Mouse (Mus musculus) embryonic facial prominence, embryonic 14.5 days (tissue): ENCODE results near the gene Tmem259. TPM values are rescaled to one million over a fixed set of nuclear protein-coding genes. Genes with fewer than 3 reads are reported as not detected.

ENCODE experiments used
- ATAC-seq: fragments of 200-750 bp; cut with Nextera tagmentation; 2 replicates; pipeline ENCODE4 v1.8.0; 2017; ENCODE audit warnings: low read depth, moderate number of reproducible peaks, moderate TSS enrichment
- DNase-seq: peaks from one replicate; pipeline ENCODE4 v3.0.0-alpha.2; 2015; ENCODE audit warnings: low spot score
- H3K27ac ChIP-seq: fragments of 300-500 bp; sonication (generic); replicated peaks from 2 replicates; pipeline ENCODE4 v1.5.1; 2014; ENCODE audit warnings: low read depth, mild to moderate bottlenecking, low read length, moderate library complexity
- H3K27me3 ChIP-seq: fragments of 300-500 bp; sonication (generic); replicated peaks from 2 replicates; pipeline ENCODE4 v1.6.1; 2014; ENCODE audit warnings: low read length; ENCODE audit not compliant: control insufficient read depth, insufficient read depth
- H3K36me3 ChIP-seq: fragments of 300-500 bp; sonication (generic); 2 replicates; pipeline ENCODE4 v1.6.1; 2014; ENCODE audit warnings: low read length, mixed read lengths; ENCODE audit not compliant: control insufficient read depth, insufficient read depth
- H3K4me1 ChIP-seq: fragments of 300-500 bp; sonication (generic); 2 replicates; pipeline ENCODE4 v1.6.1; 2014; ENCODE audit warnings: antibody characterized with exemption, low read length; ENCODE audit not compliant: control insufficient read depth, insufficient read depth
- H3K4me2 ChIP-seq: fragments of 300-500 bp; sonication (generic); 2 replicates; pipeline ENCODE4 v1.6.1; 2014; ENCODE audit warnings: low read depth, mild to moderate bottlenecking, low read length, moderate library complexity, mixed read lengths
- H3K4me3 ChIP-seq: fragments of 300-500 bp; sonication (generic); 2 replicates; pipeline ENCODE4 v1.5.1; 2014; ENCODE audit warnings: low read depth, mild to moderate bottlenecking, low read length
- H3K9ac ChIP-seq: fragments of 300-500 bp; sonication (generic); 2 replicates; pipeline ENCODE4 v1.6.1; 2014; ENCODE audit warnings: low read depth, mild to moderate bottlenecking, low read length, moderate library complexity, mixed read lengths
- H3K9me3 ChIP-seq: fragments of 300-500 bp; sonication (generic); 2 replicates; pipeline ENCODE4 v1.6.1; 2016; ENCODE audit warnings: low read length; ENCODE audit not compliant: control insufficient read depth
- WGBS: fragments of 180-500 bp; shearing (Covaris S2); extraction: QIAGEN DNeasy Blood & Tissue Kit; methylation state at CpG from one replicate; pipeline ENCODE4 v1.1.7; 2014; 5-methylcytosine and 5-hydroxymethylcytosine counted together
- polyA plus RNA-seq: library from polyadenylated mRNA; unstranded; fragments of >200 nt; fragmentation: Nextera tagmentation; extraction: Ambion mirVana; gene quantifications from 2 replicates; pipeline ENCODE4 v1.2.1, GENCODE M21; 2014

Tmem259 gene
- polyA plus RNA-seq, 1 experiment from 2014 or later: 22.3 TPM

DNA sequence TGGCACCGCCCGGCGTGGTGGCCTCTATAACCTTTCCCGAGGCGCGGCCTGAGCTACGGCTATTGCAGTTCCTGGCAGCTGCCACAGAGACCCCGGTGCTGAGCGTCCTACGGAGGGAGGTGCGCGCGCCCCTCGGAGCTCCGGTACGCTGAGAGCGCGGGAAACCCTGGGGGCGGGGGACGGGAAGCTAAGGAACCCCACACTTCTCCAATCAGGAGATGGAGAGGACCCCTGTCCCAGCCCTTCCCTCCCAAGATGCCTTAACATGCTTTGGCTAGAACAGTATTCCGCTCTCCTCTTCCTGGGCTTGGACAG, 13.0 kb downstream of the Tmem259 start:
- 1% methylated on average over 15 of the region's 21 CpGs for WGBS
- H3K4me1 ChIP-seq: no peaks in the 10 kb centered on the region
- no peak overlapping the region for H3K27ac ChIP-seq
- H3K4me3 ChIP-seq: peak overlapping the region; percentile 54
- peak overlapping the region; percentile 76 for H3K9ac ChIP-seq
- 0 out of 2 replicates have a peak, but pooled peaks cover 13% of the 10 kb centered on the region for H3K27me3 ChIP-seq
- peaks cover 49% of the 10 kb centered on the region for H3K36me3 ChIP-seq
- DNase-seq (peak; percentile 63), ATAC-seq (peak; percentile 34)
- H3K9me3 ChIP-seq: no peaks in the 10 kb centered on the region
- H3K4me2 ChIP-seq: peak overlapping the region; percentile 96

DNA sequence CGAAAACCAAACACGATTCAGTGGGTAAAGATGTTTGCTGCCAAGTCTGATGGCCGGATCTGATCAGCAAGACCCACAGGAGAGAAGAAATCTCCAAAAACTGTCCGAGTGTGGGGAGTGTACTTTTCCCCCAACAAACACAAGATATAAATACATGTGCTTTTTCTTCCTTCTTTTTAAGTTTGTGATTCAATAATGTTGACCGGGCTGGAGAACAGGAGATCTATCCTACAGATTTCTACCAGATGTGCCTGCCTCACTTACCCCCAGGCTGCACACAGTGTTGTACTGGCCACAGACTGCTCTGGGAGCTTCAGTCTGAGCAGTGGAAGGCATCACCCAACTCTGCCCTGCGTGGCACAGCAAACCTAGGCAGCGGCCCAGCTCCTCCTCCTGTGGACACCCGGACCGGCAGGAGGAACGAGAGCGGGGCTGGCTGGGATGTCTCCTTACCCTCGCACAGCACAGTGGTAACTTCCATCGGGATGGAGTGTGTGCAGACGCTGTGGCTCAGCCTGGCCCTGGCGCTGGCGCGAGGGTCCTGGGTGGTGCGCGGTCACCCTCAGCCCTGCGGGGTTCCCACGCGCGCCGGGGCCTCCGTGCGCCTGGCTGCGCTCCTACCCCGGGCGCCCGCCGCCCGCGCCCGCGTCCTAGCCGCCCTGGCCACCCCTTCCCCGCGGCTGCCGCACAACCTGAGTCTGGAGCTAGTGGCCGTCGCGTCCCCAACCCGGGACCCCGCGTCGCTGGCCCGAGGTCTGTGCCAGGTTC, 13.5 kb downstream of the Tmem259 start, which contains the start of gene Grin3b:
Gene Grin3b, plus strand, starts transcription at position 301 of the 768 bp plus-strand sequence.
- Histone ChIP-seq H3K27me3 (0 out of 2 replicates have a peak, but pooled peaks cover 13% of the 10 kb centered on the region), H3K36me3 (peaks cover 49% of the 10 kb centered on the region), H3K4me2 (peak within 1 kb of the TSS; percentile 96), H3K27ac (no peak within 1 kb of the TSS; the same call in 1 of the 2 replicates), H3K4me1 (no peaks in the 10 kb centered on the region), H3K9me3 (no peaks in the 10 kb centered on the region), H3K9ac (peak within 1 kb of the TSS; percentile 76), H3K4me3 (peak within 1 kb of the TSS; percentile 54)
- 6% methylated on average over 24 of the region's 47 CpGs for WGBS
- DNase-seq (no peak), ATAC-seq (peak; percentile 23)

DNA sequence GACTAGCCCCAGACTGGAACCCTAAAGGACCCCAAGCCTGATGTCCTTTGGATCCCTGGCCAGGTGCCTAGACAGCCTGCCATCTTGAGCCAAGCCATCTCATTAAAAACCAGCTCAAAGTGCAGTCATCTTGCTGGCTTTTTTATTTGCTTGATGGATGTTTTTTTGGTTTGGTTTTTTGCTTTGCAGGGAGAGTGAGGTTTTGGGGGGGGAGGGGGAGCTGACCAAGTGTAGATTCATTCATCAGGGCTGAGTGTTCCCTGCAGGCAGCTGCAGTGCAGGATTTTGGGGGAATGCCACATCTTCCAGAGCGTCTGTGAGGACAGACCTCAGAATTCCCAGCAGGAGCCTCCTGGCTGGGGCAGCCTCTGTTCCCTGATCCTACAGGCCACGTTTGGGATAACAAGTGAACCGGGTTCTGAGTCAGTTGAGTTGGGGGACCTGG, 15.0 kb downstream of the Tmem259 start:
- no peaks in the 10 kb centered on the region for H3K4me1 ChIP-seq
- no peak overlapping the region for H3K9ac ChIP-seq
- 13% methylated on average over 3 of the region's 3 CpGs for WGBS
- no peak overlapping the region for H3K4me3 ChIP-seq
- peaks cover 50% of the 10 kb centered on the region for H3K36me3 ChIP-seq
- H3K27me3 ChIP-seq: 0 out of 2 replicates have a peak, but pooled peaks cover 13% of the 10 kb centered on the region
- ATAC-seq (no peak), DNase-seq (no peak)
- H3K4me2 ChIP-seq: no peak overlapping the region
- no peak overlapping the region for H3K27ac ChIP-seq
- H3K9me3 ChIP-seq: no peaks in the 10 kb centered on the region

DNA sequence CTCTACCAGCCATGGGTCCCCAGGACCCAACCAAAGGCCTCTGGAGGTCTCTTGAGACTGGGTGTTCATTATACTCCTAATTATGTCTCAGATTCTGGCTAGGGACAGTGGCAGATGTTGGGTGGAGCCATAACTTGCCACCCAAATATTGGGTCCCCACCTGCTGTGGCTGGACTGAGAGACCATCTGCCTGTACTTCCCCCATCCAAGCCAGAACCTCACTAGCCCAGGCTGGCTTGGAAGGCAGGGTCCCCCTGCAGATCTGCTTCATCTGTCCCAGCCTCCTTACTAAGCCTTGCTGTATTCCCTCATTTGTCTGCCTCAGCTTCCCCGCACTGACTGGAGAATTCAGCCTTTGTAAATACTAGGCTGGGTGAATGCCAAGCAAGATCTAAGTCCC, 15.9 kb downstream of the Tmem259 start:
- peaks cover 53% of the 10 kb centered on the region for H3K36me3 ChIP-seq

DNA sequence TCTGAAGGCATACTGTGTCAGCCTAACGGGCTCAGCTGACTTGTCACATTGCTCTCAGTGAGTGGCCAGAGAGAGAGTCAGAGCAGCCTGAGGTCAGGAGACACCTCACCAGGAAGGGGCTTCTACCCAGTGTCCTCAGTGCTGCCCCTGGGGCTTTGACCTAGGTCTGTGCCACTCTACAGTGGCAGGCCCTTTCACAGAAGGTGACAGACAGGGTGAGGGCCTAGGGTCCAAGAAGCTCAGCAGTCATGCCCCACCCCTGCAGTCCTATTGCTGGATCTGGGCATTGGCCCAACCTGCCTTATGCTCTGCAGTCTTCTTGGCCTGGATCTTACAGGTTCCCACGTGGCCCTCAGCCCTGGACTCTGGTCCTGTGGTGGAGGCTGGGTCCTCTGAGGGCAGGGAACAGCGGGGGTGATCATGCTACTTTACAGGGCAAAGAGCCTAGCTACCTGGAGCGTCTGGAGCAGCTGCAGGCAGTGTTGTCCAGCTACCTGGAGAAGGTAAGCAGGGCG, 17.2 kb downstream of the Tmem259 start:
- H3K4me2 ChIP-seq: no peak overlapping the region
- 0 out of 2 replicates have a peak, but pooled peaks cover 8% of the 10 kb centered on the region for H3K27me3 ChIP-seq
- WGBS: 94% methylated on average over 5 of the region's 5 CpGs
- no peaks in the 10 kb centered on the region for H3K4me1 ChIP-seq
- ATAC-seq (no peak), DNase-seq (no peak)
- no peaks in the 10 kb centered on the region for H3K9me3 ChIP-seq
- no peak overlapping the region for H3K4me3 ChIP-seq
- H3K9ac ChIP-seq: no peak overlapping the region
- H3K27ac ChIP-seq: no peak overlapping the region
- H3K36me3 ChIP-seq: peaks cover 62% of the 10 kb centered on the region

More for the DNA sequence above, 15.9 kb downstream of the Tmem259 start:
- H3K4me1 ChIP-seq: no peaks in the 10 kb centered on the region
- H3K4me2 ChIP-seq: no peak overlapping the region
- DNase-seq: no peak
- H3K4me3 ChIP-seq: no peak overlapping the region
- H3K27me3 ChIP-seq: 0 out of 2 replicates have a peak, but pooled peaks cover 10% of the 10 kb centered on the region
- no peak overlapping the region for H3K27ac ChIP-seq
- no peaks in the 10 kb centered on the region for H3K9me3 ChIP-seq
- WGBS: 77% methylated on average over 1 of the region's 1 CpGs
- no peak for ATAC-seq
- no peak overlapping the region for H3K9ac ChIP-seq

DNA sequence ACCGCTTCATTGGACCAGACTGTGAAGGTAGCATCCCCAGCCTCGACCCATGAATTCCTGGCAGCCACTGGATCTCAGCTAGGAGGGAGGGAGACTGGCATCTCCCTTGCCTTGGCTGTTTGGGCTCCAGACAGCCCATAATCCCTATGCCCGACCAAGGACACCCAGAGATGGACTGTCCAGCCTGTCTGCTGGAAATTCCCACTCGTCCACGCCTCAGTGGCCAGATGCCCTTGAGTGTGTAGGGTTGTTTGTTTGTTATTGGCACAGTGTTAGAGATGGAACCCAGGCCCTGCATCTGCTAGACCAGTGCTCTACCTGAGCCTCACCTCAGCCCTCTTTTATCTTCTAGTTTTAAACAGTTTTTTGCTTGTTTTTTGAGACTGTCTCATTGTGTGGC, 18.8 kb downstream of the Tmem259 start:
- no peaks in the 10 kb centered on the region for H3K27me3 ChIP-seq
- H3K9me3 ChIP-seq: no peaks in the 10 kb centered on the region
- DNase-seq (no peak), ATAC-seq (no peak)
- WGBS: 88% methylated on average over 4 of the region's 5 CpGs
- H3K4me1 ChIP-seq: peaks cover 6% of the 10 kb centered on the region
- H3K27ac ChIP-seq: no peak overlapping the region
- H3K36me3 ChIP-seq: peaks cover 62% of the 10 kb centered on the region
- H3K9ac ChIP-seq: no peak overlapping the region
- no peak overlapping the region for H3K4me3 ChIP-seq
- no peak overlapping the region for H3K4me2 ChIP-seq

DNA sequence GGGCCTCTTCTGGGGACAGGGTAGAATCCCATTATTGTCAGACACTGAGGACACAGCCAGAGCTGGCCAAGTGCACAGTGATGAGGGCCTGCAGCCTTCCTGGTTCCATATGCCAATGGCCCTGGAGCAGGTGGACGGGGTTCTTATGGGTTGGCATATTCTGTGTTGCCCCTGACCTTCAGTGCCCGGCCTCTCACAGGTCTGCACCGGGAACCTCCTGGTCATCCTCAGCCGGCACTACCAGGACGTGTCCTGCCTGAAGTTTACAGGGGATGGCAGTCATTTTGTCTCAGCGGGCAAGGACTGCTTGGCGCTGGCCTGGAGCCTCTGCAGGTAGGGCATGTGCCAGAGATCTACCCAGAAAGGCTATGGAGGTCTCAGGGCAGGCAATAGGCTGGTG, 19.4 kb downstream of the Tmem259 start:
- ATAC-seq: no peak
- no peaks in the 10 kb centered on the region for H3K9me3 ChIP-seq
- H3K36me3 ChIP-seq: peaks cover 62% of the 10 kb centered on the region
- DNase-seq: no peak
- WGBS: 95% methylated on average over 7 of the region's 7 CpGs
- peaks cover 6% of the 10 kb centered on the region for H3K4me1 ChIP-seq
- no peaks in the 10 kb centered on the region for H3K27me3 ChIP-seq
- H3K4me3 ChIP-seq: no peak overlapping the region
- no peak overlapping the region for H3K4me2 ChIP-seq
- no peak overlapping the region for H3K9ac ChIP-seq
- H3K27ac ChIP-seq: no peak overlapping the region

DNA sequence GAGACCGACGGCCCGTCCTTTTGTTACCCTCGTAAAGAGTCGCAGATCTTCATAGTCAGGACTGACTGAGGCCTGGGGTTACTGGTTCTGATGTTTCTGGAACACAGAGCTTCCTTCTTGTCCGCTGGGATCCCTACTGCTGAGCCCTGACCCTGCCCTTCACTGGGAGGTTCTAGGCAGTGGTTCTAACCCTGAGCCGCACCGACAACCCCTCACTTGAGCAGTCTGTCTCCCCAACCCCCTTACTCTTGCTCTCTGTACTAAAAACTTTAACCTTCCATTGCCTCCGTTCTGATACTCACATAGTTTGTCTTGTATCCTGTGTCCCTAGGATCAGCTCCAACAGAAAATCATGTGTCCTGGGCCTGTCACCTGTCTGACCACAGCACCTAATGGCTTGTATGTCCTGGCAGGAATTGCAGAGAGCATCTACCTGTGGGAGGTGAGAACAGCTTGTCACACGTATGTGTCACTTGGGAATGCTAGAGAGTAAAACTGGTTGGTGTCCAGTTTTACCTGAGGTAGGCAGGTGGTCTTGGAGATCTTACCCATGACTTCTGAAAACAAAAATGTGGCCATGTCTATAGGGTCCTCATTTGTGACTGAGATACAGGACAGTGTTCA, 23.3 kb downstream of the Tmem259 start:
- Histone ChIP-seq H3K4me1 (peaks cover 6% of the 10 kb centered on the region), H3K4me3 (peak overlapping the region; percentile 99), H3K9me3 (no peaks in the 10 kb centered on the region), H3K27me3 (no peaks in the 10 kb centered on the region), H3K27ac (no peak overlapping the region), H3K9ac (peak overlapping the region; percentile 85), H3K4me2 (peak overlapping the region; percentile 87), H3K36me3 (peaks cover 35% of the 10 kb centered on the region)
- ATAC-seq (no peak), DNase-seq (no peak)
- WGBS: 13% methylated on average over 10 of the region's 10 CpGs
